Mouse (Mus musculus) heart, embryonic 15.5 days (tissue): Measurements from ENCODE around the gene P4hb. TPM values are rescaled to one million over a fixed set of nuclear protein-coding genes. Genes with fewer than 3 reads are reported as not detected.
A peak's percentile ranks its signal among the peaks of the same experiment; 100 is the strongest.

ENCODE experiments used
- ATAC-seq: fragments of 200-750 bp; cut with Nextera tagmentation; replicated peaks from 2 replicates; pipeline ENCODE4 v1.8.0; 2017; ENCODE audit warnings: low read depth, moderate TSS enrichment; ENCODE audit not compliant: insufficient number of reproducible peaks, insufficient read depth, low FRiP score
- H3K27ac ChIP-seq: fragments of 300-500 bp; sonication (generic); 2 replicates; pipeline ENCODE4 v1.5.1; 2015; ENCODE audit warnings: mild to moderate bottlenecking, inconsistent platforms
- H3K27me3 ChIP-seq: fragments of 300-500 bp; sonication (generic); 2 replicates; pipeline ENCODE4 v1.6.1; 2015; ENCODE audit warnings: inconsistent platforms
- H3K36me3 ChIP-seq: fragments of 300-500 bp; sonication (generic); 2 replicates; pipeline ENCODE4 v1.6.1; 2015; ENCODE audit warnings: mild to moderate bottlenecking, inconsistent platforms
- H3K4me1 ChIP-seq: fragments of 300-500 bp; sonication (generic); replicated peaks from 2 replicates; pipeline ENCODE4 v1.6.1; 2015; ENCODE audit warnings: inconsistent platforms
- H3K4me2 ChIP-seq: fragments of 300-500 bp; sonication (generic); 2 replicates; pipeline ENCODE4 v1.6.1; 2015; ENCODE audit warnings: inconsistent platforms, mild to moderate bottlenecking, moderate library complexity
- H3K4me3 ChIP-seq: fragments of 300-500 bp; sonication (generic); 2 replicates; pipeline ENCODE4 v1.5.1; 2015; ENCODE audit warnings: mild to moderate bottlenecking, inconsistent platforms
- H3K9ac ChIP-seq: fragments of 300-500 bp; sonication (generic); 2 replicates; pipeline ENCODE4 v1.6.1; 2015; ENCODE audit warnings: mild to moderate bottlenecking, inconsistent platforms
- H3K9me3 ChIP-seq: fragments of 300-500 bp; sonication (generic); replicated peaks from 2 replicates; pipeline ENCODE4 v1.6.1; 2016; ENCODE audit warnings: inconsistent platforms
- WGBS: fragments of 180-500 bp; shearing (Covaris S2); methylation state at CpG from one replicate; pipeline ENCODE4 v1.1.7; 2015; ENCODE audit warnings: mixed read lengths; 5-methylcytosine and 5-hydroxymethylcytosine counted together
- polyA plus RNA-seq: library from polyadenylated mRNA; unstranded; fragments of >200 nt; fragmentation: Nextera tagmentation; extraction: Ambion mirVana; gene quantifications from 2 replicates; pipeline ENCODE4 v1.2.1, GENCODE M21; 2015

The P4hb gene
- polyA plus RNA-seq, 1 experiment from 2014 or later = 357 TPM

- no peak overlapping the region for H3K27ac ChIP-seq
- H3K9ac ChIP-seq = no peak overlapping the region; the same call in 1 of the 2 replicates
- peaks cover 44% of the 10 kb centered on the region for H3K4me1 ChIP-seq
- no peaks in the 10 kb centered on the region for H3K9me3 ChIP-seq
- H3K4me2 ChIP-seq = no peak overlapping the region
- no peaks in the 10 kb centered on the region for H3K36me3 ChIP-seq
- 48% methylated on average over 3 of the region's 3 CpGs for WGBS
- no peak for ATAC-seq
- no peak overlapping the region for H3K4me3 ChIP-seq
- peaks cover 55% of the 10 kb centered on the region for H3K27me3 ChIP-seq
Measured at GRCm38 (mm10) chr11:120535145-120535544, 37.9 kb downstream of the P4hb start.

GRCm38 (mm10) chr11:120534093-120534492, 39.0 kb downstream of the P4hb start:
- WGBS = 82% methylated on average over 8 of the region's 8 CpGs
- H3K27ac ChIP-seq = no peak overlapping the region
- ATAC-seq = no peak
- no peaks in the 10 kb centered on the region for H3K9me3 ChIP-seq
- peaks cover 34% of the 10 kb centered on the region for H3K4me1 ChIP-seq
- no peak overlapping the region for H3K4me3 ChIP-seq
- no peak overlapping the region for H3K4me2 ChIP-seq
- H3K9ac ChIP-seq = no peak overlapping the region
- H3K27me3 ChIP-seq = peaks cover 66% of the 10 kb centered on the region
- no peaks in the 10 kb centered on the region for H3K36me3 ChIP-seq

DNA sequence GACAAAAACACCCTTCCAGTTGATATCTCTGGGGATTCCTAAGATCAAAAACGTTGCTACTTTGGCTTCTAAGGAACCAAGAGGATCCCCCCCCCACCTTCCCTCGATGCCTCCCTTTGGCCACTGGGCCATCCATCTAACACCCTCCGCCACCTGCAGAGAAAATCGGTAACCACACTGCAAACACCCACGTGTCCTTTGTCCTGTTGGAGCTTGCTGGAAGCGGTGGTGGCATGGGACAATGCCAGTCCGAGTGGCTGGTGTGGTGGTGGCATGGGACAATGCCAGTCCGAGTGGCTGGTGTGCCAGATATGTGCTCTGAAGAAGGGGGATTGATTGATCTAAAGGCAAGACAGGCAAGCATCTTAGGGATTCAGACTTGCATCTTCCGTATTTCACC, 41.4 kb downstream of the P4hb start:
- Histone ChIP-seq H3K9ac (no peak overlapping the region), H3K9me3 (no peaks in the 10 kb centered on the region), H3K27me3 (peaks cover 80% of the 10 kb centered on the region), H3K4me3 (no peak overlapping the region), H3K4me1 (peaks cover 24% of the 10 kb centered on the region), H3K4me2 (no peak overlapping the region), H3K36me3 (no peaks in the 10 kb centered on the region), H3K27ac (no peak overlapping the region)
- ATAC-seq = no peak
- 28% methylated on average over 9 of the region's 9 CpGs for WGBS

DNA sequence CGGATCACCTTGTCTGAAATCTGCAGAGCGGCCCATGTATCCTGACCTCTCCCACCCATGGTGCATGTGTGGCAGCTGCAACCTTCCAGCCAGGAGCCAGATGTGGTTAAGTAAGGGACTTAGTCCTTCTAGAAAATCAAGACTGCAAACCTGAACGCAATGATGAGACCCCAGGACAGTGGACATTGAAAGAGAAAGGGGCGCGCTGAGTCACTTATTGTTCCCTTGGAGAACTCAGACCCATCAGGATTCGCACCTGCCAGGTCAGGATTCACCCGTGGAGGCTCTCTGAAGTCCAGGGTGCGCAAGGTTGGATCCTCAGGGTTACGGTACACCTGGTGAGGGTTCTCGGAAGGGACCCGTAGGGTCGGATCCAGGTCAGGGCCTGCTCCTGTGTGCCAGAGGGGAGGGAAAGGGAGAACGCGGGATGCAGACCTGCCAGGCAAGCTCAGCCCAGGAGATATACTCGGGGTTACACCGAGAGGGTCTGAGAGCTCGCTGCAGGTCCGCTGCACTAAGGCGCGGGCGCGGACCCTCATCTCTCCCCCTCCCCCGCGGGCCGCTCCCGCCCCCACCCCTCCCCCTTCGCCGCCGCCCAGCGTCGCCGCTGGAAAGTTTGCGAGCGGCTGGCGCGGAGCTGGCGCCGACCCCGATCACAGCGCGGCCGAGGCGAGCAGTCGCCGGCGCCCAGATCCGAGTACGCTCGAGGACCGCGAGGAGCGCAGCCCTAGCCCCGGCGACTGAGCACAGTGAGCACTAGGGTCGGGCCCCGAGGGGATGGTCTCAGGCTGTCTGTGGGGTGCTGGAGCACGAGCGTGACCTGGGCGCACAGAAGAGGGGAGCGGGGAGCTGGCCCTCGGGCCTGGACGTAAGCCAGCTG, 42.7 kb downstream of the P4hb start, which contains the start of gene Gcgr:
Gene Gcgr, plus strand, starts transcription at position 615 of the 880 bp plus-strand sequence.
- Histone ChIP-seq H3K4me1 (peaks cover 20% of the 10 kb centered on the region), H3K27me3 (peaks cover 78% of the 10 kb centered on the region), H3K4me3 (peak within 1 kb of the TSS; percentile 48), H3K9ac (peak within 1 kb of the TSS; percentile 44), H3K4me2 (peak within 1 kb of the TSS; percentile 80), H3K27ac (no peak within 1 kb of the TSS), H3K9me3 (no peaks in the 10 kb centered on the region), H3K36me3 (no peaks in the 10 kb centered on the region)
- WGBS = 8% methylated on average over 54 of the region's 62 CpGs
- peak; percentile 56; the same call in 1 of the 2 replicates for ATAC-seq

- no peaks in the 10 kb centered on the region for H3K9me3 ChIP-seq
- peaks cover 67% of the 10 kb centered on the region for H3K27me3 ChIP-seq
- no peak overlapping the region for H3K9ac ChIP-seq
- peaks cover 14% of the 10 kb centered on the region for H3K4me1 ChIP-seq
- 59% methylated on average over 4 of the region's 4 CpGs for WGBS
- ATAC-seq = no peak
- H3K4me3 ChIP-seq = no peak overlapping the region
- no peak overlapping the region for H3K27ac ChIP-seq
- H3K4me2 ChIP-seq = no peak overlapping the region
- H3K36me3 ChIP-seq = no peaks in the 10 kb centered on the region
Measured at GRCm38 (mm10) chr11:120528903-120529302, 44.1 kb downstream of the P4hb start.

DNA sequence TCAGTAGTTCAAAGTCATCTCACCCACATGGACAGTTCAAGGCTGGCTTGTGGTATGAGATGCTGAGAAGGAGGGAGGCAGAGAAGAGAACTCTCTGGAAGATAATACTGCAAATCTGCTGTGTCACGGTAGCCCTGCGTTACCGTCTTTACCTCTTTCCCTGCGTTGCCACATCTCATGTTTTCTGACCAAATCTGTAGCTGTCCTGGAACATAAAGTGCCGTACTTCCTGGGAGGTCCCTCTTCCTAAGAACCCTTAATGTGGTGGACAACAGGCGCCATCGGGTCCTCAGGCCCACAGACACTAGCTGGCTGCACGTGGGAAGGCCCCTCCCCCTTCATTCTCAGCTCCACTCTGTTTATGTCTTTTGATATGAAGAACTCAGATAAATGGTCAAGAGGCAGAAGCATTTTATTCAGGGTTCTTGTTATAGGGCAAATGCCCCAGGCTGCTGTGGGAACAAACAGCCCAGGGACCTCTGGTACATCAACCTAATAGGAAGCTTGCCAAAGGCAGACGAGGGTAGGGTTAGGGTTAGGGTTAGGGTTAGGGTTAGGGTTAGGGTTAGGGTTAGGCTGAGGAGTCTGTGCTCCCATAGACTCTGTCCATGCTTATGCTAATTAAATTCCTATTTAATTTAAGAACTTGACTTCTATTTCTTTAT, 45.2 kb downstream of the P4hb start:
- no peak overlapping the region for H3K4me3 ChIP-seq
- ATAC-seq = no peak
- no peaks in the 10 kb centered on the region for H3K9me3 ChIP-seq
- H3K27me3 ChIP-seq = peaks cover 56% of the 10 kb centered on the region
- H3K4me2 ChIP-seq = no peak overlapping the region
- H3K27ac ChIP-seq = no peak overlapping the region
- H3K9ac ChIP-seq = no peak overlapping the region
- no peaks in the 10 kb centered on the region for H3K36me3 ChIP-seq
- peaks cover 14% of the 10 kb centered on the region for H3K4me1 ChIP-seq
- 67% methylated on average over 9 of the region's 9 CpGs for WGBS

- Histone ChIP-seq H3K9me3 (no peaks in the 10 kb centered on the region), H3K27ac (no peak overlapping the region), H3K4me1 (peaks cover 13% of the 10 kb centered on the region), H3K4me3 (no peak overlapping the region), H3K9ac (no peak overlapping the region), H3K27me3 (peaks cover 37% of the 10 kb centered on the region), H3K4me2 (no peak overlapping the region), H3K36me3 (no peaks in the 10 kb centered on the region)
- WGBS = 64% methylated on average over 2 of the region's 2 CpGs
- no peak for ATAC-seq
Measured at GRCm38 (mm10) chr11:120525959-120526358, 47.1 kb downstream of the P4hb start.

- WGBS = 83% methylated on average over 8 of the region's 8 CpGs
- no peak overlapping the region for H3K27ac ChIP-seq
- no peak for ATAC-seq
- no peaks in the 10 kb centered on the region for H3K9me3 ChIP-seq
- H3K9ac ChIP-seq = no peak overlapping the region
- no peak overlapping the region for H3K4me3 ChIP-seq
- H3K4me1 ChIP-seq = peaks cover 23% of the 10 kb centered on the region
- H3K27me3 ChIP-seq = peaks cover 4% of the 10 kb centered on the region
- H3K36me3 ChIP-seq = no peaks in the 10 kb centered on the region
- H3K4me2 ChIP-seq = no peak overlapping the region
Measured at GRCm38 (mm10) chr11:120522581-120522980, 50.5 kb downstream of the P4hb start.

DNA sequence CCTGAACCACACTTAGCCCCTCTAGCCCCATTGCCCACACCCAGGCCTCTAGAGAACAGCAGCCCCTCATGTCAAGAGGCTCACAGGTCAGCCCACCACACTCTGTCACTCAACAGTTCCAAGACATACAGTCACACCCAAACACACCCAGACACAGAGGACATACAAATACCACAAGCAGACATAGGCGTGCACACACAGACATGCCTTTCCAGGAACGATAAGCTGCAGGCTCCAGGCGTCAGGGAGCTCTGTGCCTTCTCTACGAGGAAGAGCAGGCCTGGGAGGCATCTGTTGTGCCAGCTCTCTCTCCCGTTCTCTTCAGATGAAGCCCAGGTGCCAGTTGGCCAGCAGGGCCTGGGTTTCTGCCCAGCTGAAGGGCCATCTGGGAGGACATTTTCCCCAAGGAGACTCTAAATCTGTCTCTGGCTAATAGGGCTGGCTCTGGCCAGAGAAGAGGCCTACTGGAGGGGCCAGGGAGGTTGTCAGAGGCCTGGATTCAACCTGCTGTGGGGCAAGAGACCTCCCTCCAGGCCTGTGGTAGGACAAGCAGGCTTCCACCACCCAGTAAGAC, 52.0 kb downstream of the P4hb start:
- Histone ChIP-seq H3K27me3 (0 out of 2 replicates have a peak, but pooled peaks cover under 1% of the 10 kb centered on the region), H3K9me3 (no peaks in the 10 kb centered on the region), H3K4me2 (no peak overlapping the region), H3K27ac (peak overlapping the region; percentile 9), H3K4me1 (peaks cover 23% of the 10 kb centered on the region), H3K9ac (peak overlapping the region; percentile 5; the same call in 1 of the 2 replicates), H3K36me3 (no peaks in the 10 kb centered on the region), H3K4me3 (no peak overlapping the region)
- WGBS = 55% methylated on average over 5 of the region's 5 CpGs
- ATAC-seq = no peak

DNA sequence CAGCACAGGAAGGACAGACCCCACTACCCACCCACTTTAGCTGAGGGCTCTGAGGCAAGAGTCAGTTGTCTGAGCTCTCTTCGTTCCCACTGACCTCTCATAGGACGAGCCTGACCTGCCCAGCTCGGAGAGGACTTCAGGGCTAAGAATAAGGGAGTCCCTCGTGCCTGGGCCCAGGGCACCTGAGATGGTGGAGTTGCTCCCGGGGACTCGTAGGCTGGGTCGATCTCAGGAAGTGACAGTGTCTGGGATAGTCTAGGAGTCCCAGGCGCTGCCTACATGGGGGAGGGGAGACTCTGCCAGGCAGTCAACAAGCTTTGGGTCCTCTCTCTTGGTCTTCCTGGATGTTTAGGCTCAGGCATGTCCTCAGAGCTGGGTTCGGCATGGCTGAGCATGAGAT, 52.6 kb downstream of the P4hb start:
- no peak overlapping the region for H3K4me2 ChIP-seq
- peaks cover 23% of the 10 kb centered on the region for H3K4me1 ChIP-seq
- no peak overlapping the region for H3K4me3 ChIP-seq
- no peaks in the 10 kb centered on the region for H3K9me3 ChIP-seq
- peak overlapping the region; percentile 9; the same call in 1 of the 2 replicates for H3K27ac ChIP-seq
- H3K36me3 ChIP-seq = no peaks in the 10 kb centered on the region
- ATAC-seq = no peak
- 70% methylated on average over 9 of the region's 9 CpGs for WGBS
- H3K27me3 ChIP-seq = 0 out of 2 replicates have a peak, but pooled peaks cover 5% of the 10 kb centered on the region
- no peak overlapping the region for H3K9ac ChIP-seq

DNA sequence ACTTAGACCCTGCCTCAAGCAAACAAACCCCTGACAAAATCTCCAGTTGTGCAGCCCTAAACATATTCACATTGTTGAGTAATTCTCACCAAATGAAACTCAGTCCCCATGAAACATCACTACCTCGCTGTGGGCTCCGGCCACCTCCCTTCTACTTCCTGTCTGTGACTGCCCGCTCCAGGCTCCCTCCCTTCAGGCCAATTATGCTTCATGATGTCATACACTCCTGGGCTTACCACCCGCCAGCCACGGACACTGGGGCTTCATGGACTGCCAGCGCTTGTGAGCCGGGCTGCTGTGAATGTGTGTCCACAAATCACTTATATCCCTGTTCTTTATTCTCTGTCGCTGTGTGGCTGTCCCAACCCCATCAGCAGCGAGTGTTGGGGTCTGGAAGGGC, 53.3 kb downstream of the P4hb start:
- peak overlapping the region; percentile 14; the same call in 1 of the 2 replicates for H3K4me2 ChIP-seq
- ATAC-seq = peak; percentile 72
- H3K27ac ChIP-seq = peak overlapping the region; percentile 30; the same call in 1 of the 2 replicates
- H3K9ac ChIP-seq = no peak overlapping the region
- 0 out of 2 replicates have a peak, but pooled peaks cover 5% of the 10 kb centered on the region for H3K27me3 ChIP-seq
- no peak overlapping the region for H3K4me3 ChIP-seq
- no peaks in the 10 kb centered on the region for H3K36me3 ChIP-seq
- H3K4me1 ChIP-seq = peaks cover 23% of the 10 kb centered on the region
- 23% methylated on average over 9 of the region's 9 CpGs for WGBS
- H3K9me3 ChIP-seq = no peaks in the 10 kb centered on the region
